Mouse (Mus musculus) embryonic facial prominence, embryonic 14.5 days (tissue): ENCODE results near the gene Gm49673. TPM values are rescaled to one million over a fixed set of nuclear protein-coding genes. Genes with fewer than 3 reads are reported as not detected.
"Not testable (repeated sequence)": the region's sequence is repeated elsewhere in the genome, so short reads cannot be mapped to it uniquely, and the experiment has no call there.

Experiments used
- ATAC-seq: fragments of 200-750 bp; cut with Nextera tagmentation; 2 replicates; pipeline ENCODE4 v1.8.0; 2017; ENCODE audit warnings: low read depth, moderate number of reproducible peaks, moderate TSS enrichment
- DNase-seq: peaks from one replicate; pipeline ENCODE4 v3.0.0-alpha.2; 2015; ENCODE audit warnings: low spot score
- H3K27ac ChIP-seq: fragments of 300-500 bp; sonication (generic); replicated peaks from 2 replicates; pipeline ENCODE4 v1.5.1; 2014; ENCODE audit warnings: low read depth, mild to moderate bottlenecking, low read length, moderate library complexity
- H3K27me3 ChIP-seq: fragments of 300-500 bp; sonication (generic); replicated peaks from 2 replicates; pipeline ENCODE4 v1.6.1; 2014; ENCODE audit warnings: low read length; ENCODE audit not compliant: control insufficient read depth, insufficient read depth
- H3K36me3 ChIP-seq: fragments of 300-500 bp; sonication (generic); 2 replicates; pipeline ENCODE4 v1.6.1; 2014; ENCODE audit warnings: low read length, mixed read lengths; ENCODE audit not compliant: control insufficient read depth, insufficient read depth
- H3K4me1 ChIP-seq: fragments of 300-500 bp; sonication (generic); 2 replicates; pipeline ENCODE4 v1.6.1; 2014; ENCODE audit warnings: antibody characterized with exemption, low read length; ENCODE audit not compliant: control insufficient read depth, insufficient read depth
- H3K4me2 ChIP-seq: fragments of 300-500 bp; sonication (generic); 2 replicates; pipeline ENCODE4 v1.6.1; 2014; ENCODE audit warnings: low read depth, mild to moderate bottlenecking, low read length, moderate library complexity, mixed read lengths
- H3K4me3 ChIP-seq: fragments of 300-500 bp; sonication (generic); 2 replicates; pipeline ENCODE4 v1.5.1; 2014; ENCODE audit warnings: low read depth, mild to moderate bottlenecking, low read length
- H3K9ac ChIP-seq: fragments of 300-500 bp; sonication (generic); 2 replicates; pipeline ENCODE4 v1.6.1; 2014; ENCODE audit warnings: low read depth, mild to moderate bottlenecking, low read length, moderate library complexity, mixed read lengths
- H3K9me3 ChIP-seq: fragments of 300-500 bp; sonication (generic); 2 replicates; pipeline ENCODE4 v1.6.1; 2016; ENCODE audit warnings: low read length; ENCODE audit not compliant: control insufficient read depth
- WGBS: fragments of 180-500 bp; shearing (Covaris S2); extraction: QIAGEN DNeasy Blood & Tissue Kit; methylation state at CpG from one replicate; pipeline ENCODE4 v1.1.7; 2014; 5-methylcytosine and 5-hydroxymethylcytosine counted together
- polyA plus RNA-seq: library from polyadenylated mRNA; unstranded; fragments of >200 nt; fragmentation: Nextera tagmentation; extraction: Ambion mirVana; gene quantifications from 2 replicates; pipeline ENCODE4 v1.2.1, GENCODE M21; 2014

The Gm49673 gene
- polyA plus RNA-seq, 1 experiment from 2014 or later: not detected

DNA sequence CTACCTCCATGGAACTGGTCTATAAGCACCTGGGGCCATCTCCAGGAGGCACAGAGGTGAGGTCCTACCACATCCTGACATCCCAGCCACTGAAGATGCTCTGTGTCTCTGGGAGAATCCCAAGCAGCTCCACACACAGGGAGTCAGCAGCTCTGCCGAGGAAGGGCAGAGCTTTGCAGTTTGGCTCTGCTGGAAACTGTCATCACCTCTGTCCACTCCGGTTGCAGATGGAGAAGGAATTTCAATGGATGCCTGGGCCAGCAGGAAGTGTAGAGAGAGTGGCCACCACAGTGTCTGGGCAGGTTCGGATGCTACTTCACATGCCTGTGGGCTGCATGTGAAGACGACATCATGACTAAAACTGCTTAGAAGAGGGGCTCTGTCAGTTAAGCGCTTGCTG, 106.4 kb downstream of the Gm49673 start:
- not testable (repeated sequence) for H3K36me3 ChIP-seq, H3K4me2 ChIP-seq, H3K4me3 ChIP-seq, H3K27ac ChIP-seq, DNase-seq, H3K9me3 ChIP-seq, H3K9ac ChIP-seq, H3K27me3 ChIP-seq, ATAC-seq, H3K4me1 ChIP-seq
- WGBS: no CpG with 5 or more reads among the region's 5 CpGs

DNA sequence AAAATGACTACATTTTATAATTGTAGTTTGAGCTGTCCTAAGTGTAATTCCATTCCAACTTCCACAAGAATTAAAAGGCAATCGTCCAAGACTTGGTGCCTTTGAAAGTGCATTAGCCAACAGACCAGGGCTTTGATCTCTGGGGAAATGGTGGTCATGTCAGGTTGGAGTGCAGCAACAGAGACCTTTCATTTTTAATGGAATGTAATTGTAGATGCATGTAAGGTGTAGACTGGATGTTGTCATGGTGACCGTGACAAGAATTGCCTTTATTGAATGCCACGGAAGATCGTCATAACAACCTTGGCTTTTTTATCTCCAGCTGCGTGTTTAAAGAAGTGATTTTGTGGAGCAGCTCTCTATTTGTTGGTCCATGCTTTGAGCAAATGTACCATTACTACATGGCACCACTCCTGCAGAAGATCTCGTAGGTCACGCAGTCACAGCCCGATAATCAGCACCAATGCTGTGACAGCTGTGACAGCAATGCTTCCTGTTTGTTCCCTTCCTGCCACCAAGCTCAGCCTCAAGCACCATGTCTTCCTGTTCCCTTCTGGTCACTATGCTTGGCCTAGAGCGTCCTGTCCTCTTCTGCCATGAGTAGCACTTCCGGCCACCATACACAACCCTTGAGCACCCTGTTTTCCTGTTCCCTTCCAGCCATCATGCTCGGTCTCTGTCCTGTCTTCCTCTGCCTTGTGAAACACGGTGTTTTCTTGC, 107.5 kb downstream of the Gm49673 start:
- not testable (repeated sequence) for H3K9ac ChIP-seq, H3K4me1 ChIP-seq, ATAC-seq, H3K36me3 ChIP-seq, DNase-seq, H3K9me3 ChIP-seq, H3K4me2 ChIP-seq, H3K27ac ChIP-seq, H3K4me3 ChIP-seq, H3K27me3 ChIP-seq
- no CpG with 5 or more reads among the region's 12 CpGs for WGBS

DNA sequence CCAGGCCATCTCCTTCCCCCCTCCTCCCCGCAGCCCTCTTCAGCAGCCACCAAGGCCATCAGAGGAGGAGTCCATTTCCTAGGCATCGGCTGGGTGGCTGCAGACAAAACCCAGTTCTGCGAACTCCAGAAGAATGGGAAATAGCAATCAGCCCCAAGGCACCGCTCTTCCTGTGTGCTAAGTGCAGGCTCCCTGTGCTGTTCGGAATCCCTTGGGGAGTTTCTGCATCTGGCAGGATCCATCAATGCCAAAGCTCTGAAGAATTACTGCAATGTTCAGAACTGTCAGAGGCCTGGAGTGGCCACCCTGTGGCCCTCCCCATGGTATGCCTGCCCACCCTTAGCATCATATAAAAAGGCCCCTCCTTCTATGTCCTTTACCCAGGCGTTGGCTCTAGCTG, 110.6 kb downstream of the Gm49673 start:
- H3K27ac ChIP-seq, H3K9ac ChIP-seq, H3K4me1 ChIP-seq, H3K4me3 ChIP-seq, DNase-seq, H3K27me3 ChIP-seq, H3K4me2 ChIP-seq, H3K36me3 ChIP-seq, H3K9me3 ChIP-seq: not testable (repeated sequence)
- peak; percentile 53 for ATAC-seq
- 60% methylated on average over 3 of the region's 6 CpGs for WGBS

Other genes starting within 250 kb of the Gm49673 start
- 0.63 TPM in 2 replicates for gene Tagap, start 221.8 kb downstream of the Gm49673 start, polyA plus RNA-seq
- gene Rsph3a, start 202.2 kb downstream of the Gm49673 start, polyA plus RNA-seq: 51.8 and 55.6 TPM in 2 replicates
- gene Rnaset2a, start 309 bp upstream of the Gm49673 start, polyA plus RNA-seq: 28.4 and 33.9 TPM in 2 replicates
- 32.3 and 35.0 TPM in 2 replicates for gene Fgfr1op, start 17.7 kb upstream of the Gm49673 start, polyA plus RNA-seq
- 0.18 TPM in 1 of 2 replicates, not detected in the other for gene Ccr6, start 88.3 kb upstream of the Gm49673 start, polyA plus RNA-seq
- gene Mpc1, start 135.1 kb upstream of the Gm49673 start, polyA plus RNA-seq: 188 and 209 TPM in 2 replicates
- 65.9 and 72.2 TPM in 2 replicates for gene Sft2d1, start 163.3 kb upstream of the Gm49673 start, polyA plus RNA-seq
- 1.0 TPM in 2 replicates for gene Prr18, start 189.7 kb upstream of the Gm49673 start, polyA plus RNA-seq
- gene T2, start 208.2 kb upstream of the Gm49673 start, polyA plus RNA-seq: 0.46 and 0.47 TPM in 2 replicates